Mouse (Mus musculus) kidney, postnatal 4 days (tissue): Measurements from ENCODE around the gene Gm19345.

Experiments
- DNase-seq, 2 experiments: peaks; one replicate each; pipeline ENCODE4 v3.0.0; 2021; ENCODE audit warnings: mixed read lengths in 2 of 2

Gene Gm19345

DNA sequence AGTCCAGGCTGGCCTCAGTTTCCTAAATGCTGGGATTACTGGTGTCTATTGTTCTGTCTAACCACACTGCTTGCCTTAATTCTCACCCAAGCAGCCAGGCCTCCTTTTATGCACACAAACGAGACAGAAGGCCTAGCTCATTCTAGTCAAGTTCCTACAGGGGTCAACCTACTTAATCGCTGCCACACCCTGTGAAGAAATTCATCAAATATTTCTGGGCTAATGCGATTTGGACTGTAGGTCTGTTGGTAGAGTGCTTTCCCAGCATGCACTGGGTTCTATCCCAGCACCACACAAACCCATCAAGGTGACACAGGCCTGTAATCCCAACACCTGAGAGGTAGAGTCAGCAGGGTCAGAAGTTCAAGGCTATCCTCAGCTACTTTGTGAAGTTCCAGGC, 22.1 kb upstream of the Gm19345 start:
- DNase-seq = no peak

DNA sequence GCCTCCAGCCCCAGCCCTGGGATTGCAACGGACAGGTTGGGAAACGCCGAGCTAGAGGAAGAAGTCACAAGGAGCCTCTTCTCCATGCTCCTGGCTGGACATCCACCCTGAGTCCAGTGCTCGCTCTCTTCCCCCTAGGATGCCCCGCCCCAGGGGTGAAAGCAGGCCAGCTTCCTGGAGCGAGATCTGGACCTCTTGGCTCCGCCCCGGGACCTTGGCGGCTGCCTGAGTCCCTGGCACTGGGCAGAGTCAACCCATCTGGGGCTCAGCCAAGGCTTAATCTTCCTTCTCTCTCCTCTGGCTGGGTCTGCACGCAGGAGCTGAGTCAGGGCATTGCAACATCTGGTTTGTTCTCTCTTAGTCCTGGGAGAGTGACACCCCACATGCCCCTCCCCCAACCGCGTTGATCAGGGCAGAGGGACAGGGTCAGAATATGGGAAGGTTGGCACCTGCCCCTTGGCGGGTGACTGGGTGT, 21.1 kb upstream of the Gm19345 start:
- peak; percentile 72 to 85 for DNase-seq

DNA sequence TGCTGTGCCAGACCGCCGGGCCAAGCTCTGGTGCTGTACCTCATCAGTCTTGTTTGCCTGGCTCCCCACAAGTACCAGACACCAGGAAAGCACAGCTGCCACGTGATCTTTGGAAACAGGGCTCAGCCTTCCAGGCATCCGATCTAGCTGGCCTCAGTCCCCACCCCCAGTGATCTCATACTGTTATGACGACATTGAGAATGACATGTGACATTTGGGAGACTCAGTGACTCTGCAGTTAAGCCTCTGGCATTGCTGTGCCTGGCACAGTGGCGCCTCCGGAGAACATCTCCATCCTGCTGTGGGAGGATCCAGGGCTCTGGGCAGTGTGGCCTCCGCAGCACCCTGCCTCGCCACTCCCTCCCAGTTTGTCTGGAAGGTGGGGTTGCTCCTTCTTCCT, 20.0 kb upstream of the Gm19345 start:
- DNase-seq = no peak

DNA sequence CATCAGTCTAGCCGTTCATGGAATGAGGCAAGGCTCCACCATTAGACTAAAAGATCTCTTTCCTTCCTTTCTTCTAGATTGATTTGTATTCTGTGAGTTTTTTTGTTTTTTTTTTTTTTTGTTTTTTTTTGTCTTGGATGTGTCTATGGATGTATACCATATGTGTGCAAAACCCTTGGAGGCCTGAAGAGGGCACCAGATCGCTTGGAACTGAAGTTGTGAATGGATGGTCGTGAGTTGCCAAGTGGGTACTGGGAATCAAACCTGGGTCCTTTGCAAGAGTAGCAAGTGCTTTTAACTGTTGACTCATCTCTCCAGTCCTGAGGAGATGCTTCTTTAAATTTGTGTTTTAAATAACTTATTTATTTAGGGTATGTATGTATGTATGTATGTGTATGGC, 17.7 kb upstream of the Gm19345 start:
- DNase-seq = no peak

DNA sequence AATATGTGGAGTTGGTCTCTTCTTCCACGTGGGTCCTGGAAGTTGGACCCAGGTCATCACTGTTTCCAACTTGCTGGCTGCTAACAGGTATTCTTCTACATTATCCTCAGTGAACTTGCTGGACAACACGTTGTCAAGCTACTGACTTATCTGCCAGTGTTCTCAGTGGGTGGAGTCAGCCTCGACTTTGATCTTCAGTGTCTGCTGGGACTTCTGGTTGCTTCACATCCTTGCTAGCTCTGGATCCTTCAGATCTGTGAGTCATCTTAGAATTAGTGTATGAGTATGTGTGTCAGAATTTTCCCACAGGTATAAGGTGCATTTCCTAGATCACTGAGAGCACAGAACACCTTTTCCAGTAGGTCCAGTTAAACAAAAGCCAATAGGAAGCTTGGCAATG, 15.0 kb upstream of the Gm19345 start:
- DNase-seq = no peak

DNA sequence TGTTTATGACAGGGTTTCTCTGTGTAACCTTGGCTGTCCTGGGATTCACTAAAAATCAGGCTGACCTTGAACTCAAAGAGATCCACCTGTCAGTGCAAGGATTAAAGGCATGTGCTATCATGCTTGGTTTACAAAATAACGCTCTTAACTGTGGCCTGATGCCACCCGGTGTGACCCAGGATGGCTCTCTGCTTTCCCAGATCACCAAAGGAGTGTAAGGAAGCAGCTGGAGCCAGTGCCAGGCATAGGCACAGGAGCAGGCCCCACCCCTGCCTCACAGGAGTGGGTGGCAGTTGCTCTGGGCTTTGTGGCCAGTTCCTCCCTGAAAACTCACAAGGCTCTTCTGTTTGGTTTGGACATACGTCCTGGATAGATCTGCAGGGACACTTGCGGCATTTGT, 11.4 kb upstream of the Gm19345 start:
- DNase-seq = no peak

DNA sequence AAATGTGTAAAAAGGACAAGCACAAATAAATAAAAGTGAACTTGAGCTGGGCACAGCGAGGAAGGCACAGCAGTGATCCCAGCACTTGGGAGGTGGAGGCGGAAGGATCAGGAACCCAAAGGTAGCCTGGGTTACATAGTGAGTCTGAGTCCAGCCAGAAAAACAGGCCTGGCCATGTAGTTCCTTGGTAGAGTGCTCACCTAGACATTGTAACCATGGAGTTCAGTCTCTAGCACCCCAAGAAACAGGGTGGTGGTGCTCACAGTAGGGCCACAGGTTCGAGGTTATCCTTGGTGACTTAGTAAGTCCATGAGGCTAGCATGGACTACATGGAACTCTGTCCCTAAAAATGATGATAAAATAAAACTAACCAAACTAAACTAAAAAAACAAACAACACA, 10.9 kb upstream of the Gm19345 start:
- no peak for DNase-seq

DNA sequence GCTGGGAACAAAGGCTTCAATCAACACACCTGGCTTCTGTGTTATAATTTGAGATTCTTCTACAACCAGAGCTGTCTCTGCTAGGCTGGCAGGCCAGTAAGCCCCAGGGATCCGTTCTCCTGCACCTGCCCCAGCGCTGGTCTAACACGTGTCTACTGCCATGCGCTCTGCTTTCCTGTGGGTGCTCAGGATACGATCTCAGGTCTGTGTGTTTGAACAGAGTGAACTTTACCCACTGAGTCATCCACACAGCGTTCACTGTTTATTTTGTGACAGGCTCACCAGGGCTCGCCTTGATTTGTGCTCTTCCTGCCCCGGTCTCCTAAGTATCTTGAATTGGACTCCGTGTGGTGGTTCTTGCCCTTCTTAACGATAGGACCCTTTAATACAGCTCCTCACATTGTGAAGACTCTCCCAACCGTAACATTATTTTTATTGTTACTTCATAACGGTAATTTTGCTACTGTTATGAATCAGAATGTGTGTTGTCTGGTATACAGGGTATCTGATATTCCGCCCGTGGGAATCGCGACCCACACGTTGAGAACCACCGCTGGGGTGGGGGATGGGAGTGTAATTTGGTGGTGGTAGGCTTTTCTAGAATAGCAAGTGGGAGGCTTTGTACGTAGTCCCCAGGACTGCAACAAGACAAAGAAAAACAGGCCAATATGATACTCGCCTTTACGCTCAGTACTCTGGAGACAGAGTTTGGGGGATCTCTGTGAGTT, 10.0 kb upstream of the Gm19345 start:
- DNase-seq = no peak

DNA sequence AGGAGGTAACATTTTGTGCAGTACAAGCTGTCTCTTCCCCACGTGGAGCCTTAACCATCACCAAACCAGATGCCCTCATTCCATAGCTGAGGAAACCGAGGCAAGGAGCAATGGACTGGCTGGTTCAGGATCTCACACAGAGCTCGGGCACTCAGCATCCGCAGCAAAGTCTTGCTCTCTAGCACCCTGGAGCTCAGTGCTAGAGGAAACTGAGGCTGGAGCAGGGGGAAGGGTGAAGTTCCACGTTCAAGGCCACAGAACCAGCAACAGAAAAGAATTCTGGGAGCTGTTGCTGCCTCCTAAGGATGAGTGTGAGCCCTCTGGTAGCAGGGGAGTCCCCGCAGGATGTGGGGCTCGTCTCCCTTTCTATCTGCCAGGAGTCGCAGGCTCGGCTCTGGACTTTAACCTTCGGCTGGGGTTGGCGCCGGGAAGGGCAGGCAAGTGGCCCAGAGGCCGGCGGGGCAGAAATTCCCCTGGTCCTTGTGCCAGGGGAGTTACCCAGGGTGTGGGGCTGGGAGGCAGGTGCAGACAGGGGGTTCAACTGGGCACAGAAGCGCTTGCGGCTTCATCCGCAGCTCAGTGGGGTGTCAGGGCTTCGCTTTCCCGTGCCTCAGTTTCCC, 8.8 kb upstream of the Gm19345 start:
- DNase-seq = peak; percentile 49 to 73

DNA sequence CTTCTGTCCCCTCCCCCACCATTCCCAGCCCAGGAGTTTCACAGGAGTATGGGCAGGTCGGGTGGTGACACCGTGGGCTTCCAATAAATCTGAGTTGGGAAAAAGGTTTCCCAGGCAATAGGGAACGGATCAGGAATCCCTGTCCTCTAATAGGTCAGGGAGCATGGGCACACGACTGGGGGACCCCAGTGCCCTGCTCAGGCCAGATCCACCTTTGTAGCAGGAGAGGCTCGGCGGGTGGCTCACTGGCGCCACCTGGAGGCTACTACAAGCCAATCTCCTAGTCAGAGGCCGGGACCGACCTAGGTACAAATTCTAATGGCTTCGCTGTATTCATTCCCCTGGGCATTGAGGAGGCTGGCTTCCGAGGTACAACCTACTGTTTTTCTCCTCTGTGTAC, 8.2 kb upstream of the Gm19345 start:
- peak; percentile 81 to 88 for DNase-seq

DNA sequence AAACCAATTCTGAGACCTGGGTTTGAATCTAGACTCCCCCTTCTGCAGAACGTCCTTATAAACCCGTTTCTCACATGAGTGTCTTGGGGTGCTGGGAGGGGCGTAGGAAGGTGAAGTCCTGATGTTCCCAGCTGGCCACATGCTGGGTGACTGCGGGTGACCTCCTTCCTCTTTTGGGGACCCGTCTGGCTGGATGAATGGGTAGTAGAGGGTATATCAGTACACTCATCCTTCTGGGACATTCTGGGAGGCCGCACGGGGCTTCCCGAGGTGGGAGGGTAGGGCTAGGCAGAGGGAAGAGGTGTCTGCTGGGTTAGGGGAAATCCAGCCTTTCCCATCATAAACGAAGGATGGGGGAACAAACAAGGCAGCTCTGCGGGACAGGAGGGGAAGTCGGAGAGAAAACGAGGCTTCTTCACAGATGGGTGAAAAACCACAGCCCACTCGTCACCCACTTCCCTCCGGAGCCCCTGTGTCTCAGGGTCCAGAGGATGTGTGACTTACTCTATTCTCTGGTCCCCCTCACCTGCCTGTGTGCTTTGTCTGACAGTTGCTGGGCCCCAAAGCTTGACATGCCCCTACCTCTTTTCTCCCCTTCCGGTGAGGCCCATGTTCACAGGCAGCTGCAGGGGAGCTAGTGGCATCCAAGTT, 7.2 kb upstream of the Gm19345 start:
- DNase-seq = no peak

DNA sequence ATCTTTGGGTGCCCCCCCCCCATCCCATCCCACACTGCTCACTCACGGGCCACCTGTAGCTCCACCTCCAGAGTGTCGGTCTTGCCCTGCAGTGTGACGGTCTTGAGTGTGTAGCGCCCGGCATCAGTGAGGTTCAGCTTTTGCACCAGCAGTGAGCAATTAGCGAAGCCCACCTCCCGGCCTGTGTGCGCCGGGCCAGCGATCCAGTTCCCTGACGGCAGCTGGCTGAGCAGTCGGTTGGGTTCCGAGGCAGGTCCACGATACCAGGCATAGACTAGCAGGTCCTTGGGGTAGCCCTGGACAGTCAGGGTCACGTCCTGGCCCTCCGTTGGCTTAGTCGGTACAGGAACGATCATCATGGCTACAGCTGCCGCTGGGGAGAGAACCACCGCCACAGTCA, 1.7 kb downstream of the Gm19345 start:
- DNase-seq = no peak

DNA sequence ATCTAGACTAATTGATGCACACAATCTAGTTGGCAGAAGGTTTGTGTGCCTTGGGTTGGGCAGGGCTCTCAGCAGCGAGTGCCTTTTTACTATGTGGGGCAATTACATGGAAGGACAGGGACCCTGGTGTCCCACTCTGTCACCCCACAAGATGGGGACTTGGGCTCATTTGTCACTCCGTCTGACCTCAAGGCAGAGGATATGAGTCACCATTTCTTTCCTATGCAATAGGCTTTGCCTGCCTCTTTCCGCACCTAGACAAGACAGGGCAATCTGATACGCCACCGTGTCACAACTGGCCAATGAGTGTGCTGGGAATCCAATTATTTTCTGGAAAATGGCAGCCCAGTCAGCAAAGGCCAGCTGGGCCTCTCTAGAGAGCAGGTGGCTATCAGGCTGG, 3.9 kb downstream of the Gm19345 start:
- no peak for DNase-seq

DNA sequence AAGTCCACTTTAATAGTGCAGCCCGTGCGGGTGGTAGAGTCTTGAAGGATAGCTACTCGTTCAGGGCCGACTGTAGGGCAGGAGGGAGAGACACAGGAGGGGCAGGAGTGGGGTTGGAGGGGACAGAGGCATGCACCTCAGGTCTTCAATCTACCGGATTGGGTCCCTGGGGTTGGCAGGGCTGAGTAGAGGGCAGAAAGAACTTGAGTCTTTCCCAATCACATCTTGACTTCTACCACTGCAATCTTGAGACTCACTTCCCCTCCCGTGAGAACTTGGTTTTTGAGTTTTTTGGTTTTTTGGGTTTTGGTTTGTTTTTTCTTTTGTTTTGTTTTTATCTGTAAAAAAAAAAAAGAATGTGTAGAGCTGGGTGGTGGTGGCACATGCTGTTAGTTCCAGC, 4.5 kb downstream of the Gm19345 start:
- DNase-seq = no peak

DNA sequence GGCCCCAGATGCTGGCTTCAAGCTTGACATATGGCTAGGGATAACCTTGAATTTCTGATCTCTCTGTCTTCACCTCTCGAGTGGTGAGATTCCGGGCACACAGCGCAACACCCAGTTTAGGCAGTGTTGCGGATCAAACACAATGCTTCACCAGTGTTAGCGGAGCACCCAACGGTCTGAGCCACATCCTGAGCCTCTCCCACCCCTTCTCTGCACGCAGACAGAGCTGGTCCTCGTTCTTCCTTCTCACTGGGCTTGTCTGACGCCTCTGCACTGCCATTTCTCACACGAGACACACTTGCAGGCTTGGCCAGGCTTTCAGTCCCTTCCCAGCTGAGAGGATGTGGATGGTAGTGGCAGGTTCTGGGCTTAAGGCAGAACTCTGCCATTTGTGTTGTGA, 7.9 kb downstream of the Gm19345 start:
- no peak for DNase-seq

DNA sequence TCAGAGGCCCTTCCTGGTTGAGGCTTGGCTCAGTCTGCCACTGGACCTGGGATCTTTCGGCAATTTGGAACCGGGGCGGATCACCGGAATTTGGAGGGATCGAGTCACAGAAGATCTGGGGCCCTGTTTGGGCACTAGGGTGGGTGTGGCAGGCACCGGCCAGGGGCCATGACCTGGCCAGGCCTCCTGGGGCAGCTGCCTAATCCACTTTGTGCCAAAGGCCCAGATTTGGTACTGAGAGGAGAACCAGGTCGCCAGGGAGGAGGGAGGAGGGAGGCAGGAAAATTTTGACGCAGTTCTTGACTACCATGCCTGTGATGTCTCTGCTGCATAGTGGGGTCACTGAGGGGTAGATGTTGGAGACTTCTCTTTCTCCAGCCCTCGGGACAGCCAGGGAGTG, 9.4 kb downstream of the Gm19345 start, which contains the start of gene Ceacam16:
Gene Ceacam16, minus strand, starts transcription at position 101 of the 400 bp plus-strand sequence.
- no peak for DNase-seq

DNA sequence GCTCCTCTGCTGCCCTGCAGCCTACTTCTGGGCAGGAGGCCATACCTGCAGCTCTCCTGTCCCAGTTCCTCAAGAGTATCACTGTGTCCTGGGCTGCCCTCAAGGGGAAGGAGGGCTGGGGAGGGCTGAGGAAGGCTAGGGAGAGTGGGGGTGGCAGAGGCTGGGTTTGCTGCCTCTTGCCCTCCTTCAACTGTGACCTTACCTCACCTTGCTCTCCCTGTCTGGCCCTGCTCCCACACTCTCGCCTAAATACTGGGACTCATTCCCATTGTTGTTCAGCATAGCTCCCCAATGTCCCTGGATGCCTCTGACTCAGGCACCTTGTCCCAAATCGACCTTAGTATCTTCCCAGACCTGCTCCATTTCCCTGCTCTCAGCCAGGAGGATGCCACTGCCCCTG, 12.4 kb downstream of the Gm19345 start:
- DNase-seq = no peak

DNA sequence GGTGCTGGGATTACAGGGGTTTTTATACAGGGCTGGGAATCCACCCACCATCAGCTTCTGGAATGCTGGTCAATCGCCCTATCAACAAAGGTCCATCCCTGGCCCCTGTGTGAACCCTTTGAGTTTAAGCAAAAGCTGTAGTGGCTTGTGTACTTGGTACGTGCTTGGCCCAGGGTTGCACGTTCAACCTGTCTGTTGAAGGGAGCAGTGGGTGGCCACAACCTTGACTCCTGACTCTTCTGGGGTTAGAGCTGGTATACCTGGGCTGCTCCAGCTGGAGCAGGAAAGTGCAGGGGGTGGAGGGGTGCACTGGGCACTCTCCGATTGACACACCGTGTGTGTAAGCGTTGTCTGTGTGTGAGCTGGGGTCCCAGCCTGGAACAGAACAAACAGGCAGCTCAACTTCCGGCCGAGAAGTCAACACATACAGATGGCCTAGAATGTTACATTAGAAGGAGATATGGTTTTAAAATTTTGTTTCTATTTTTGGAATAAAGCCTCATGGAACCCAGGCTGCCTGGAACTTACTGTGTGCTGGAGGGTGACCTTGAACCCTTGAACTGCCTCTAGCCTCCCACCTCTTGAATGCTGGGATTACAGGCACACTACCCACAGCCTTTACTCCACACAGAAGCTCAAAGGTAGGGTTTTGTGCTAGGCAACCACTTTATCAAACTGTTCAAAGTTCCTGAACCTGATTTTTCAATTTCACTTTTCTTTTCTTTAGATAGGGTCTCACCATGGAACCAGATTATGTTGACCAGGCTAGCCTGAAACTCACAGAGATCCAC, 13.6 kb downstream of the Gm19345 start:
- DNase-seq = no peak

DNA sequence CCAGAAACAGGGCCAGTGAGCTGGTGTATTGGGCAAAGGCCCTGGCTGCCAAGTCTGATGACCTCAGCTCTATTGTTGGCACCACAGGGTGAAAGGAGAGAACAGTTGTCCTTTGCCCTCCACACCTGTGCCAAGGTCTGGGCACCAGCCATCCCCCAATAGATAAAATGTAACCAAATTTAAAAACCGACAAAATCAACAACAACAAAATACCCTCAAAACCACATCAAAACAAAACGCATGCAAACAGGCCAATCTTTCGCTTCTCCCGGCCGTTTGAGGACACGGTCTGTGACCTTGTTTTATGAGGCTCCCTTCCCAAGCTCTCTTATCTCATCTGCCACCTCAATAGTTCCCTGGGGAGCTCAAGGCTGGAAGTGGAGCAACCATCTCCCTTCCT, 14.7 kb downstream of the Gm19345 start:
- DNase-seq = no peak

DNA sequence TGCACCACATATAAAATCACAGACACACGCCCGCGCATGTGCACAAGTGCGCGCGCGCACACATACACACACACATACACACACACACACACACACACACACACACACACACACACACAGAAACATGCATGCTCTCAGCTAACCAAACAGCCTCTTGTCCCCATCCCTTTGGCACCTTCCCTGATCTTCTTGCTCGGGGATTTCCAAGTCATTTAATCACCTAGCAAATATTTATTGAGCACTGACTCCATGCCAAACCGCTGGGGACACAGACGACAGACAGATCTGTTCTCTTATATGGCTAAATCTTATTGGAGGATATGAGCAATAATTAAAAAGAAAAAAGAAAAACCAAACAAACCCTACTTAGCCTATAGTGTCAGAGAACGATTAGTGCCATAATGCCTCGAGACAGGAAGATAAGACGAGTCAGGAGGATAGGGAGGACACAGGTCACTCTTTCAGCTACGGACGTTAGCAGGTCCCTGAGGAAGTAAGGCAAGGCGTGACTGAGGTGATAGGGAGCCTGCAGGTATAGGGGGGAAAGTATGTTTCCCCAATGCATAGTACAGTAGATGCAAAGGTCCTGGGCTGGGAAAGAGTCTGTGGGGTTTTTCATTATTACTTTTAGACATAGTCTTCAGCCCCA, 16.1 kb downstream of the Gm19345 start:
- DNase-seq = no peak

DNA sequence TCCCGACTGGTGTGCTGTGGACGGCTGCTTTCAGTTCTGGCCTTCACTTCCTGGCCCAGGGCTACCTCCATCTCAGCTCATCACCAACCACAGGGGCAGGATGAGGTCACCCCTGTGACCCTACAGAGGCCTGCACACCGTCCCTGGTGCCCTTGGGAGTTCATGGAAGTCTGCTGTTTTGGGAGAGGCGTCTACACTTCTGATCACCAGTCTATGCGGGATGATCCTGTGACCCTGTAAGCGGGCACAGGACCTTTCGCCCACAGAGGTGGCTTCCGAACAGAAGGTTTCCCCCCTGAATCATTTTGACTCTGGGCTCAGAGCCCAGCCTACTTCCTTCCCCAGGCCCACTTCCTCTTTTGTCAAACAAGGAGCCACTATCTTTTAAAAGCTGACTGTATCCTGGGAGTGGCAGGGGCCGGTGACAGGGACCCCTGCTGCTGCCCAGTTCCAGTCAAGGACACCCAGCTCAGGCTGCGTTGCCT, 19.4 kb downstream of the Gm19345 start:
- peak in 1 of 2 experiments; percentile 28 for DNase-seq

DNA sequence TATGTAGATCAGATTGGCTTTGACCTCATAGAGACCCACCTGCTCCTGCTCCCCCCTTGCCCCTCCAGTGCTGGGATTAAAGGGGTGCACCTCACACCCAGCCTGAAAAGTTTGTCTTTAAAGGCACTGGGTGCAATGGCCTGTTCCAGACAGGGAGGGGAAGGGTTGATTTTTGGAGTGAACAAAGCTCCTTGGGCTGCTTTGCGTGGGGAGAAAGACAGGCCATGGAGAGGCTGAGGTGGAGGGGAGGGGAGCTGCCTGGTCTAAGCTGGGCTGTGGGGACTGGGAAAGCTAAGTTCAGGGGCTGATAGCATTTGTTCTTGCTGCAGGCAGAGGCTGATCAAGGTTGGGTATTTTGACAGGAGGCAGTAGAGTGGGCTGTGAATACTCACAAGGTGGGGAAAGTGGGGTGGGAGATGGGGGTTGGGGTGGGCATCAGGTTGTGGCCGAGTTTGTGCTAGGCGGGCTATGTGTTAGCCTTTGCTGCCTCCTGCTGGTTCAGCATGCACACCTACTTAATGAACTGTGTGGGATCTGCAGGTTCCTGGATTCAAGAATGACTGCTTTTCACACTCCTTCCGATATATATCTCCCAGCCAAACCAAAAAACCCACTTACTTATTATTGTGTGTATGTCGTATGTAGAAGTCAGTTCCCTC, 20.3 kb downstream of the Gm19345 start:
- peak; percentile 67 to 70 for DNase-seq
